Mouse (Mus musculus): Measurements from ENCODE around the gene Mpo. TPM values are rescaled to one million over a fixed set of nuclear protein-coding genes. Genes with fewer than 3 reads are reported as not detected.

Mpo gene
- polyA plus RNA-seq, 2 experiments: 142 to 360 TPM

DNA sequence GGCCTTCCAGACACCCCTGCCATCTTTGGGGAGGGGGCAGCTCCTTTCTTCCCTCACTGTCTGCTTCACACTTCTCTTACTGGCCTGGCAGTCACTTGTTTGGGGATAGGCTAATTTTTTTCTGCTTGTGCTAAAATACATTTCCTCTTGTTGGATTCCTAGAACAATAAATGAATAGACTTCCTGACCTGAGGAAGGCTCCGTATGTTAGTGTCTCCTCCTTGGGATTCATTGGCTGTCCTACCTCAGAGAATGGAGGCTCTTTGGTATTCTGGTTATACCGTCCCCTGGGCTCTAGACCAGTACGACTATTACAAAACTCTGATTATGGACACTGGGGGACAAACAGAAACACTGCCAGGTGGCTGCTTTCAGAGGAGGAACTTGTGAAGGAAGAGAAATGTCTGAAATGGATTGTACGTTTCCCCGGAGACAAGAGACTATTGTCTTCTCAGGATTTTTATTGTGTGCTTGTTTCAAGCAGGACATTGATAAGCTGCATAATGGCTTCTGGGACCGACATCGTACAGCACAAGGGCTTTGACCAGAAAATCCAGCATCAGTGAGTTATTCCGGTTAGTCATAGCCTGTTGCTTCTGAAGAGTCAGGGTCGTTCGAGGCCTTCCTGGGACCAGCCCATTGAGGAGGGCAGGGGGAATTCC, 35.0 kb downstream of the Mpo start, which contains the start of gene Lpo:
Lpo (minus strand) TSS at position 51 of the 662 bp plus-strand sequence.
- TF ChIP-seq CTCF (IDR thresholded peaks at IDR 0.05; ENCODE audit: low read depth) (no peak), EP300 (IDR thresholded peaks at IDR 0.05; ENCODE audit: low read depth) (no peak)
- no peaks in the 10 kb centered on the region for H3K9me3 ChIP-seq (ENCODE audit: control insufficient read depth, low read length)
- DNase-seq (ENCODE audit: low read depth in 3 of 3, low spot score in 3 of 3): no peak

GRCm38 (mm10) chr11:87840676-87841075, 47.3 kb downstream of the Mpo start:
- H3K27ac ChIP-seq: no peak overlapping the region
- no peaks in the 10 kb centered on the region for H3K4me1 ChIP-seq (replicated peaks; ENCODE audit: control insufficient read depth in 2 of 2, insufficient read depth in 2 of 2, low read length in 1 of 2)
- 61% methylated on average over 8 of the region's 8 CpGs for WGBS (ENCODE audit: insufficient replicate concordance)
- no peak for TF ChIP-seq EP300 (IDR thresholded peaks at IDR 0.05; ENCODE audit: low read depth)
- TF ChIP-seq CTCF (IDR thresholded peaks at IDR 0.05; ENCODE audit: low read depth): no peak
- H3K27me3 ChIP-seq (ENCODE audit: control insufficient read depth, insufficient read depth, low read length): no peaks in the 10 kb centered on the region
- DNase-seq (ENCODE audit: low read depth in 3 of 3, low spot score in 3 of 3) (no peak), ATAC-seq (ENCODE audit: insufficient read depth) (no peak)
- no peak overlapping the region for H3K4me3 ChIP-seq (ENCODE audit: insufficient read depth in 1 of 2, low read depth in 2 of 2, low read length in 2 of 2)
- no peak overlapping the region for H3K4me2 ChIP-seq (ENCODE audit: low read depth)
- no peaks in the 10 kb centered on the region for H3K9me3 ChIP-seq (ENCODE audit: control insufficient read depth, low read length)
- no peak overlapping the region for H3K9ac ChIP-seq (replicated peaks)
- H3K36me3 ChIP-seq (replicated peaks; ENCODE audit: control insufficient read depth, insufficient read depth, low read depth): no peaks in the 10 kb centered on the region

More for the DNA sequence above, 35.0 kb downstream of the Mpo start, which contains the start of gene Lpo:
- Histone ChIP-seq H3K27me3 (ENCODE audit: control insufficient read depth, insufficient read depth, low read length) (no peaks in the 10 kb centered on the region), H3K36me3 (replicated peaks; ENCODE audit: control insufficient read depth, insufficient read depth, low read depth) (no peaks in the 10 kb centered on the region), H3K9ac (replicated peaks) (no peak within 1 kb of the TSS), H3K4me3 (ENCODE audit: insufficient read depth in 1 of 2, low read depth in 2 of 2, low read length in 2 of 2) (no peak within 1 kb of the TSS), H3K4me1 (replicated peaks; ENCODE audit: control insufficient read depth in 2 of 2, insufficient read depth in 2 of 2, low read length in 1 of 2) (no peaks in the 10 kb centered on the region), H3K27ac (no peak within 1 kb of the TSS), H3K4me2 (ENCODE audit: low read depth) (no peak within 1 kb of the TSS)
- WGBS (ENCODE audit: insufficient replicate concordance): 48% methylated on average over 10 of the region's 10 CpGs
- no peak for ATAC-seq (ENCODE audit: insufficient read depth)

DNA sequence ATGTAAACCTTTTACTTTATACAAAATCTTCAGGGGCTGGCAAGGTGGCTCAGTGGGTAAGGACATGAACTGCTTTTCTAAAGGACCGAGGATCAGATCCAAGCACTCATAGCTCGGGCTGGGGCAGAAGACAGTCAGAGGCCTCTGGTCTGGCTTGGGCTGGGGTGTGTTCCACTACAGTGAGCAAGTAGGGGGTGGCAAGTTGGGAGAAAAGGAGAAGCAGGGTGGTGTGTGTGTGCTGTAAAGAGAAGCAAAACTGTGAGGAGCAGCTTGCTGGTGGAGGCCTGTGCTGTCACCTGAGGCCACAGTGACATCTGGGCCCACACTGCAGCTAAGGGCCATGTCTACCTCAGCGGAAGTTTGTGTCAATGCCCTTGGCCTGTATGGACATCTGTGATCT, 48.1 kb downstream of the Mpo start:
- 55% methylated on average over 3 of the region's 3 CpGs for WGBS (ENCODE audit: insufficient replicate concordance)
- TF ChIP-seq CTCF (IDR thresholded peaks at IDR 0.05; ENCODE audit: low read depth) (no peak), EP300 (IDR thresholded peaks at IDR 0.05; ENCODE audit: low read depth) (no peak)

GRCm38 (mm10) chr11:87846968-87847600, 53.7 kb downstream of the Mpo start:
- ATAC-seq (ENCODE audit: insufficient read depth): no peak
- no peak overlapping the region for H3K4me2 ChIP-seq (ENCODE audit: low read depth)

More for the DNA sequence above, 48.1 kb downstream of the Mpo start:
- Histone ChIP-seq H3K27me3 (ENCODE audit: control insufficient read depth, insufficient read depth, low read length) (no peaks in the 10 kb centered on the region), H3K9me3 (ENCODE audit: control insufficient read depth, low read length) (no peaks in the 10 kb centered on the region), H3K9ac (replicated peaks) (no peak overlapping the region), H3K4me3 (ENCODE audit: insufficient read depth in 1 of 2, low read depth in 2 of 2, low read length in 2 of 2) (no peak overlapping the region), H3K4me1 (replicated peaks; ENCODE audit: control insufficient read depth in 2 of 2, insufficient read depth in 2 of 2, low read length in 1 of 2) (no peaks in the 10 kb centered on the region), H3K36me3 (replicated peaks; ENCODE audit: control insufficient read depth, insufficient read depth, low read depth) (no peaks in the 10 kb centered on the region), H3K27ac (no peak overlapping the region), H3K4me2 (ENCODE audit: low read depth) (no peak overlapping the region)
- DNase-seq (ENCODE audit: low read depth in 3 of 3, low spot score in 3 of 3) (no peak), ATAC-seq (ENCODE audit: insufficient read depth) (no peak)

DNA sequence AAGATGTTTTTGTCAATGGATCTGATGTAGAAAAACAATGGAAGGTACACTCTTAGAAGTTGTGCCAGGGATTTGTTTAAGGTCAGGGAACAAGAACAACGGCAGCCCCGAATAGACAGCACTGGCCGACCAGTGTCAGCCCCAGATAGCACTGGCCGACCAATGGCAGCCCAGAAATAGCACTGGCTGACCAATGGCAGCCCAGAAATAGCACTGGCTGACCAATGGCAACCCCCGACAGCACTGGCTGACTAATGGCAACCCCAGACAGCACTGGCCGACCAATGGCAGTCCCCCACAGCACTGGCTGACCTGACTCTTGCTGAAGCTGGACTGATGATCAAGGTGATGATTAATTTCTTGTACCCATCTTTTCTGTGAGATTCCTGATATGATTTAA, 54.5 kb downstream of the Mpo start:
- Histone ChIP-seq H3K36me3 (replicated peaks; ENCODE audit: control insufficient read depth, insufficient read depth, low read depth) (no peaks in the 10 kb centered on the region), H3K27me3 (ENCODE audit: control insufficient read depth, insufficient read depth, low read length) (no peaks in the 10 kb centered on the region), H3K4me2 (ENCODE audit: low read depth) (no peak overlapping the region), H3K4me3 (ENCODE audit: insufficient read depth in 1 of 2, low read depth in 2 of 2, low read length in 2 of 2) (no peak overlapping the region), H3K9me3 (ENCODE audit: control insufficient read depth, low read length) (no peaks in the 10 kb centered on the region), H3K27ac (no peak overlapping the region), H3K4me1 (replicated peaks; ENCODE audit: control insufficient read depth in 2 of 2, insufficient read depth in 2 of 2, low read length in 1 of 2) (0 out of 4 replicates have a peak, but pooled peaks cover 0 to 2% of the 10 kb centered on the region in 2 experiments), H3K9ac (replicated peaks) (no peak overlapping the region)
- WGBS (ENCODE audit: insufficient replicate concordance): 57% methylated on average over 6 of the region's 6 CpGs
- DNase-seq (ENCODE audit: low read depth in 3 of 3, low spot score in 3 of 3): no peak
- TF ChIP-seq EP300 (IDR thresholded peaks at IDR 0.05; ENCODE audit: low read depth) (no peak), CTCF (IDR thresholded peaks at IDR 0.05; ENCODE audit: low read depth) (no peak)
- ATAC-seq (ENCODE audit: insufficient read depth): no peak

More at GRCm38 (mm10) chr11:87846968-87847600, 53.7 kb downstream of the Mpo start:
- Histone ChIP-seq H3K27me3 (ENCODE audit: control insufficient read depth, insufficient read depth, low read length) (no peaks in the 10 kb centered on the region), H3K36me3 (replicated peaks; ENCODE audit: control insufficient read depth, insufficient read depth, low read depth) (no peaks in the 10 kb centered on the region), H3K4me3 (ENCODE audit: insufficient read depth in 1 of 2, low read depth in 2 of 2, low read length in 2 of 2) (no peak overlapping the region), H3K27ac (no peak overlapping the region), H3K4me1 (replicated peaks; ENCODE audit: control insufficient read depth in 2 of 2, insufficient read depth in 2 of 2, low read length in 1 of 2) (no peaks in the 10 kb centered on the region), H3K9me3 (ENCODE audit: control insufficient read depth, low read length) (no peaks in the 10 kb centered on the region), H3K9ac (replicated peaks) (no peak overlapping the region)
- WGBS (ENCODE audit: insufficient replicate concordance): 69% methylated on average over 12 of the region's 12 CpGs
- no peak for DNase-seq (ENCODE audit: low read depth in 3 of 3, low spot score in 3 of 3)
- TF ChIP-seq CTCF (IDR thresholded peaks at IDR 0.05; ENCODE audit: low read depth) (no peak), EP300 (IDR thresholded peaks at IDR 0.05; ENCODE audit: low read depth) (no peak)

Data from liver, embryonic 14.5 days (tissue).